Comparison of ENCODE assay signal across 8 mouse cellular contexts in genomic region chrX:135885411-135886233, GRCm38 (mm10). TPM values are rescaled to one million over a fixed set of nuclear protein-coding genes. Genes with fewer than 3 reads are reported as not detected.
DNase-seq lines count a peak whose midpoint lies in the region; ATAC-seq and TF ChIP-seq lines count a peak whose summit lies in the region.

No protein-coding gene starts in this region.

- peak overlapping the region; percentile 74 for H3K4me3 ChIP-seq in layer of hippocampus, adult 2 months

- peak overlapping the region; percentile 92 for H3K27ac ChIP-seq in layer of hippocampus, adult 2 months

- peak; percentile 88 for DNase-seq in ES-CJ7 (ENCODE audit: low read depth, low spot score)
- DNase-seq in cerebellum, adult 18-20 months, result peak; percentile 70 to 74
- peak; percentile 65 for DNase-seq in forelimb bud, embryonic 11.5 days (ENCODE audit: low read depth, low spot score)
- DNase-seq in heart, postnatal 36 days, result peak; percentile 29 to 44
- peak; percentile 71 to 80 for DNase-seq in layer of hippocampus, adult 2 months (ENCODE audit: low spot score in 2 of 2)
- peak; percentile 48 to 64 for DNase-seq in lung, adult 18-20 months
- DNase-seq in thymus, adult 18-20 months, result peak; percentile 77 to 87

- intact Hi-C loops in heart, postnatal 36 days (cut with DNase I), result no loop called here

- ATAC-seq in neutrophil, adult 5-6 weeks (ENCODE audit: extremely low read depth, insufficient number of reproducible peaks, low FRiP score, poor library complexity, severe bottlenecking), result peak; percentile 83

- 0 out of 2 replicates have a peak, but pooled peaks have one; percentile 18 for TF ChIP-seq CTCF in layer of hippocampus, adult 2 months (conservative IDR thresholded peaks at IDR 0.05)

RNA-seq across cellular contexts. Expression of gene Gprasp2, which starts 46.8 kb away (rescaled TPM):
- 1 to 10 TPM; 1.7 to 1.8 TPM for total RNA-seq in heart, postnatal 36 days (2021)
- 100 to 1,000 TPM; 163 to 214 TPM for total RNA-seq in layer of hippocampus, adult 2 months (2021)
- total RNA-seq in neutrophil, adult 5-6 weeks (2017), result 2.2 and 3.1 TPM in 2 replicates

Comparison
In these comparisons a context has a peak if more than half of its experiments do, and no peak if none do; other contexts are left out.
1. Peak in every context shown above with its lines: DNase-seq, ATAC-seq, H3K4me3 ChIP-seq and H3K27ac ChIP-seq.
2. DNase-seq: peak in every context shown above with its lines; median percentile 88 in ES-CJ7; 82 in thymus, adult 18-20 months; 76 in layer of hippocampus, adult 2 months; 72 in cerebellum, adult 18-20 months; 65 in forelimb bud, embryonic 11.5 days; 56 in lung, adult 18-20 months; 36 in heart, postnatal 36 days.
3. RNA of gene Gprasp2, which starts 46.8 kb away (total RNA-seq): 163 to 214 TPM in layer of hippocampus, adult 2 months; 2.2 to 3.1 TPM in neutrophil, adult 5-6 weeks and 1.7 to 1.8 TPM in heart, postnatal 36 days; every median in the first group is over 10 times any median in the second.